Mouse (Mus musculus) spleen, postnatal 4 days (tissue): ENCODE data around the gene Ndufaf5.
"Not testable (repeated sequence)": the region's sequence is repeated elsewhere in the genome, so short reads cannot be mapped to it uniquely, and the experiment has no call there.

Experiments
- DNase-seq, 2 experiments: peaks; one replicate each; pipeline ENCODE4 v3.0.0; 2022; ENCODE audit warnings: low spot score in 2 of 2

Ndufaf5 gene

GRCm38 (mm10) chr2:140170127-140170802 lies at the start of gene Ndufaf5, which contains the start of gene Esf1:
Ndufaf5 (plus strand) TSS chr2:140170649.
Esf1 (minus strand) TSS chr2:140170564.
- DNase-seq, result peak; percentile 93 to 97

GRCm38 (mm10) chr2:140125516-140125915 lies 44.9 kb upstream of the Ndufaf5 start:
- no peak for DNase-seq

GRCm38 (mm10) chr2:140151743-140152142 lies 18.7 kb upstream of the Ndufaf5 start, which contains the start of gene Gm17374:
Gm17374 (plus strand) TSS chr2:140152043.
- DNase-seq, result not testable (repeated sequence)

- DNase-seq, result no peak
These were observed 11.2 kb upstream of the Ndufaf5 start for GRCm38 (mm10) chr2:140159186-140159730.

- DNase-seq, result no peak
These were observed 7.0 kb upstream of the Ndufaf5 start for GRCm38 (mm10) chr2:140163351-140163854.

GRCm38 (mm10) chr2:140169057-140169456 lies 1.4 kb upstream of the Ndufaf5 start:
- no peak for DNase-seq

- no peak for DNase-seq
These were observed 529 bp downstream of the Ndufaf5 start for GRCm38 (mm10) chr2:140170803-140171553.

- DNase-seq, result not testable (repeated sequence)
These were observed 15.3 kb downstream of the Ndufaf5 start for GRCm38 (mm10) chr2:140185685-140186210.

GRCm38 (mm10) chr2:140200713-140201112 lies 30.3 kb downstream of the Ndufaf5 start:
- DNase-seq, result no peak

GRCm38 (mm10) chr2:140202573-140202972 lies 32.1 kb downstream of the Ndufaf5 start:
- DNase-seq, result no peak

- no peak for DNase-seq
These were observed 33.3 kb downstream of the Ndufaf5 start for GRCm38 (mm10) chr2:140203756-140204155.

GRCm38 (mm10) chr2:140214519-140215027 lies 44.1 kb downstream of the Ndufaf5 start:
- no peak for DNase-seq

- no peak for DNase-seq
These were observed 45.0 kb downstream of the Ndufaf5 start for GRCm38 (mm10) chr2:140215415-140215814.

GRCm38 (mm10) chr2:140215965-140216364 lies 45.5 kb downstream of the Ndufaf5 start:
- DNase-seq, result no peak

- no peak for DNase-seq
These were observed 49.9 kb downstream of the Ndufaf5 start for GRCm38 (mm10) chr2:140220325-140220724.

GRCm38 (mm10) chr2:140230295-140230694 lies 59.8 kb downstream of the Ndufaf5 start:
- DNase-seq, result no peak

GRCm38 (mm10) chr2:140237245-140237644 lies 66.8 kb downstream of the Ndufaf5 start:
- no peak for DNase-seq

- no peak for DNase-seq
These were observed 71.9 kb downstream of the Ndufaf5 start for GRCm38 (mm10) chr2:140242398-140242797.

- no peak for DNase-seq
These were observed 72.7 kb downstream of the Ndufaf5 start for GRCm38 (mm10) chr2:140243105-140243504.
